Mouse (Mus musculus) brain, embryonic 14.5 days (tissue): ENCODE data around the gene Prr5. TPM values are rescaled to one million over a fixed set of nuclear protein-coding genes. Genes with fewer than 3 reads are reported as not detected.

Experiments used
- DNase-seq: peaks from one replicate; pipeline ENCODE4 v3.0.0-alpha.2; 2011; ENCODE audit warnings: low read depth
- CTCF ChIP-seq: fragments of 200-500 bp; IDR thresholded peaks from 2 replicates; pipeline ENCODE4 v1.5.1; 2012; ENCODE audit warnings: inconsistent platforms, mild to moderate bottlenecking, moderate library complexity, borderline replicate concordance; ENCODE audit not compliant: insufficient read depth, insufficient read length; ENCODE audit errors: extremely low read depth
- POLR2A ChIP-seq: fragments of 200-500 bp; IDR thresholded peaks from 2 replicates; pipeline ENCODE4 v1.6.1; 2012; ENCODE audit warnings: mild to moderate bottlenecking, inconsistent platforms, borderline replicate concordance; ENCODE audit not compliant: poor library complexity, insufficient read depth, insufficient read length, severe bottlenecking; ENCODE audit errors: extremely low read depth
- polyA plus RNA-seq: library from polyadenylated mRNA; depleted of rRNA; stranded (reverse); fragments of >200 nt; gene quantifications from 2 replicates; pipeline ENCODE4 v1.2.3, GENCODE M21; 2012; rRNA removed

Prr5 gene
- 14.2 and 20.9 TPM in 2 replicates for polyA plus RNA-seq

DNA sequence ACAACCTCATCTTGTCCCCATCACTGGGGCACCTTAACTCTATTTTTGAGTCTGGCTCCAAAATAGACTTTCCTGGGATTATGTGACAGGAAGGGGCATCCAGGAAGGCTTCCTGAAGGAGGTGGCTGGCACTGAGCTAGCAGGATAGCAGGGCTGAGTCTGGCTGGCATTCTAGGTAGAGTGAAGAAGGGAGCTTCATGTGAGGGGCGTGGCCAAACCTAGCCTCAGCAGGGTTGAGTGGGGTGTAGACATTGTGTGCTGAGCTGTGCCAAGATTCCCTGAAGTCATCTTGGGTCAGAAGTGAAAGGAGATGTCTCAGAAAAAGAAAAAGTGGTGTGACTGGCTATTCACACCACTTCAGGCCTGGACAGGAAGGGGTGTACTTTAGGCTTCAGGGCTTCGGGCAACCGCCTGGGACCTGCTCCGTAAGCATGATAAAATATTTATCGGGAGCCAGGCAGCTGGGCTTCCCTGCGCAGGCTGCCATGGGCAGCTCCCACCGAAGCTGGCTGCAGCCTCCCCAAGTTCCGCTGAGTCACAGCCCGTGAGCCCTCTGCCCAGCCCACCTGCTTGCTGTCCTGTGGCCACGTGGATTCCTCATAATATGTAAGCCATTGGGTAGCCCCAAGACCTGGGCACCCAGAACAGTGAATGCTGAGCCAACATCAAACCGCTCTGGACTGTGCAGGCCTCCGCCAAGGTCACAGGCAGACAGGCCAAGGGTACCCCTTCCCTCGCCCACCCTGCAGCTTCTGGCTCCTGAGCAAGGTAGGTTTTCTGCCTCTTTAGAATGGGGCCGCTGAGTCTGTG, at the start of gene Prr5:
Gene Prr5 (plus strand): TSS at position 683 of the 810 bp plus-strand sequence.
- DNase-seq: no peak
- TF ChIP-seq POLR2A (no peak), CTCF (no peak)

DNA sequence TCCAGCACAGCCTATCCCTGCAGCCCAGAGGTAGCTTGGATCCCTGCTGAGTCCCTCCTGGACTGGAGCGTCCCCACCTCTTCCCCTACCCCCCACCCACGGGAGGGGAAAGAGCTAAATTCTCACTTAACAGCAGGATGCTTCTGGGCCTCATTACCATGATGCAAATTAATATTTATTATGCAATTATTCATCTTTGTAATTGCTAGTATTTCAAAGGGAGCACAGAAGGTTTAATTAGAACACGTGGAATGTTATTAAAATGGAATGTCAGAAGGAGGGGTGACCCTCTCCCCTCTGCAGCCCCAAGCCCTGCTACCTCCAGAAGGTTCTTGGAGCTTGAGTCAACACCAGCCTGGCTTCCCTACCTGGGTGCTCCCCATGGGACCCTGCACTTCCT, 49.4 kb upstream of the Prr5 start:
- peak; percentile 53 for DNase-seq
- no peak for TF ChIP-seq CTCF
- TF ChIP-seq POLR2A: no peak

DNA sequence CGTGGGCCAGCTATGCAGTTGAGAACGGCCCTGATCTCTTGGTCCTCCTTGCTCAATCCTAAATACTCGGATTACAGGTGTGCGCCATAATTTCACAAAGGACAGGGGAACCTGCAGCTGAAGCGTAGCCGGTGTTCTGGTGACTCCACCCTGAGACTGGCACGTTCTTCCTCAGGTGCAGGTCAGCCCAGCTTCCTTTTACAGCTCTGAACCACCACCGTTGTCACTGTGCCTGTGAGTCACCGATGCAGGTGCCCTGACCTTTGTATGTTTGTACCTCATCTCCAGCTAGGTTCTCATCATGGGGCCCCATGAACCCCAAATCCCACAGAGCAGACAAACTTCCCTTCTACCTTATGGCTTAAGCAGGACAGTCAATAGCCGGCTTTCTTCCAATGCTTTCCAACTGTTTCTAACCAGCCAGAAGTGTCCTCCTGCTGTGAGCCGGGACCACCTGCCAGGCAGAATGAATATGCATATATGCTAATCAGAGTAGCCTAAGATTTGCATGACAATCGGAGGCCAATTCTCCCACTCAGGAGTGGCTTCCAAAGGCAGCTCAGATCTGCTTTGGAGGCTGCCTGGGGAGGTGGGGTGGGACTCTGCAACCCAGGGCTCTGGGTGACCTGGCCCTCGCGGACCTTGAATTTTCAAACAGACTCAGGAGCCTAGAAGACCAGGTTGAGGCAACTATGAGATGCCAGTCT, 47.5 kb upstream of the Prr5 start:
- peak; percentile 93 for DNase-seq
- TF ChIP-seq CTCF: no peak
- no peak for TF ChIP-seq POLR2A

DNA sequence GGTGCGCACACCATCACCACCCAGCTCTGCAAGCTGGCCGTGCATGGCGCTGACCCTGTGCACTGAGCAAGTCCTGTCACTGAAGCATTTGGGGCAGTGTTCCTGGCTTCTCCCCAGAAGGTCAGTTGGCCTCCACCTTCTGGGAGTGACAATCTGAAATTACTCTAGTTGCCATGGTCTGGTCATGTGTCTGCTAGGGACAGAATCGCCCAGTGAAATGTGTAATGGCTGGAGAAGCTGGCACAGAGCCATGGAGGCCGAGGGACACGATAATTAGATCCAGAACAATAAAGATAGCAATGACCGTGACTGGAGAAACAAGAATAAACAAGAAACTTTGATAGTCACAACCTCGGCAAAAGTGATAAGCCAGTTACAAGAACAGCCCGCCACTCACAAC, 44.5 kb upstream of the Prr5 start:
- TF ChIP-seq CTCF (no peak), POLR2A (no peak)
- no peak for DNase-seq

DNA sequence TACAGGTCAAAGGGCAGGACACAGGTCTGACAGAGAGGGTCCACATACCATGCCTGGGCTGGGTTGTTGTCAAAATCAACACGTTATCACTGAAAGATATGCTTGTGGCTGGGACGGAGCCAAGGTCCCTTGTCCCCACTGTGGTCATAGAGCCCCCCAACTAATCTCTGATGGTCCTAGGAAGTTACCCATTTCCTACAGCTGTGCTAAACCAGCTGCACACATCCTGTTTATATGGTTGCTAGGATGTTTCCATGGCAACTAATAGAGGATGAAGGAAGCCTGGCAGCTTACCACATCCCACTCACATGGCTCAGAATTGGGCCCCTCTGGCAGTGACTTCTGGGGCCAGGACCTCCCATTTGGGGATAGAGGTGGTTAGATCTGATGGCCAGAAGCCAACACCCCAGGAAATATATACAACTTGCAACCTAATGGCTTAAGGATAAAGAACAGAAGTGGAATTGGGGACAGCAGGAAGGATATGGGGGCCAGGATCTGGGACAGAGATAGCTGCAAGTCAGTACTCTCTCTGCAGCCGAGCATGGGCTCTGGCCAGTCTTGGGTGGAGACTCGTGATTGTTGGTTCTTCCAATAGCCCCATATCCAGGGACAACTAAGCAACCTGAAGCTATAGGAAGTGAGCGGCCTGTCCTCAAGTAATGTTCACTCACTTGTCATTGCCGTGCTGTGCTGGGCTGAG, 43.6 kb upstream of the Prr5 start:
- peak; percentile 85 for DNase-seq
- TF ChIP-seq POLR2A: no peak
- TF ChIP-seq CTCF: no peak

DNA sequence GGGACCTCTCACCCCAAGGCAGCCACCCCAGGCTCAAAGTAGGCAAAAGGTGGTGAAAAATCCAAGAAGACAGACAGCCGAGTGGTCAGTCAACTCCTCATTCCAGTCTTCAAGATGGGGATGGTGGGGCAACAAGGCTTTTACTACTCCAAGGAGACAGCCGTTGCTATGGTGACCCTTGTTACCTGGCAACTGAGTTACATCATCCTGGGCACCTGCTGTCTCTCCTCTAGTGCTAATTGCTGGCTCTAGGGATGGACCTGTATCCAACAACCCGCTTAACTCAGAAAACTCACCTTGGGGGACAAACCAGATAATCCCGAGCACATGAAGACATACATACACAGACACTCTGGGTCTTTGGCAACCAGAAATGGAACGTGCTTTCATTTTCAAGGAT, 42.1 kb upstream of the Prr5 start:
- DNase-seq: peak; percentile 90
- no peak for TF ChIP-seq CTCF
- TF ChIP-seq POLR2A: no peak

DNA sequence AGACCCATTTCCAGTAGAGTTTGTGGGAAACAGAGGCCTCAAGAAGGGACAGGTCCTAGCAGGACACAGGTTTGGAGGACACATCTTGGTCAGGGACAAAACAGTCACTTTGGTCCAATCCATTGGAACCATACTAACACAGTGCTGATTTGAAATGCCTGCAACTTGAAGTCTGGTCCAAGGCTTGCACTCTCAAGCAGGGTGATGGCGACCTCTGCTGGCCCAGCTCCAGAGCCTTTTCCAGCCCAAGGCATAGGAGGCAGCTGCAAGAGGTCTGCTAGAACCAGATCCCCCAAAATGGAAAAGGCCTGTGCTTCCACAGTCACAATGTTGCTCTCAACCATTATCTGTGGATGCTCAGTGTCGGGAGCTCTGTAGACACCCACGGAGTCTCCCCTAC, 39.7 kb upstream of the Prr5 start:
- TF ChIP-seq CTCF (peak; percentile 95), POLR2A (no peak)
- peak; percentile 93 for DNase-seq

DNA sequence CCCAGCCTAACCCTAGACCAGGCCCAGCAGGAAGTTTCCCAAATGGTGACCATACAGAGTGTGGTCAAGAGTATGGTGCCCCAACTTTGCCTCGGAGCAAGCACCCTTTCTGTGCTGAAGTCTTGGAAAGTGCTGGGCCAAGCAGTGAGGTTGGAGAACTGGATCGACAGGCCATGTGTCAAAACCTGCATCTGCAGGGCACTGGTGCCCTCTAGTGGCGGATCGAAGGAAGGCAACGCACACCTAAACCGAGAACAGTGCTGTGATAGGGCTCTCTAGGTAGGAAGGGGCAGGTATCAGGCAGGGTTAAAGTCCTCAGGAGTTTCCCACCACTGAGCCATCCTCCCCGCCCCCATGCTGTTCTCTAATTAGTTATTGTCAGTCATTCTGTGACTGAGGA, 37.9 kb upstream of the Prr5 start:
- TF ChIP-seq CTCF (peak; percentile 99), POLR2A (no peak)
- DNase-seq: peak; percentile 85

DNA sequence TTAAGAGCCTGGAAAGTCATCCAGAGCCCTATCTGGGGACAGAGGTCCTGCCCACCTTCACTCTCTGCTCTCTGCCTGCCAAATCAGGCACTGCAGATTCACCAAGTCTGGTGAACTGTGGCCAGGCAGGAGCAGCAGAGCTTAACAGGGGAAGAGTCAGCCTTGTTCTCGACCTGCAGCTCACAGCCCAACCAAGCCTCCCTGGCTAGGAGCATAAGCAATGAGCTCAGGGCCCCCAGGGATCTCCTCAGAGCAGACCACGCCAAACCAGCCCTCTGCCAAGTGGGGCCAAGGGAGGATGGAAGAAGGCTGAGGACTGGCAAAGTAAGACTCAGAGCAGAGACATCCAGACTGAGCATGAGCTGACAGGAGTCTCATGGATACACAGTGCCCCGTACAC, 35.1 kb upstream of the Prr5 start:
- no peak for DNase-seq
- TF ChIP-seq CTCF (no peak), POLR2A (no peak)

DNA sequence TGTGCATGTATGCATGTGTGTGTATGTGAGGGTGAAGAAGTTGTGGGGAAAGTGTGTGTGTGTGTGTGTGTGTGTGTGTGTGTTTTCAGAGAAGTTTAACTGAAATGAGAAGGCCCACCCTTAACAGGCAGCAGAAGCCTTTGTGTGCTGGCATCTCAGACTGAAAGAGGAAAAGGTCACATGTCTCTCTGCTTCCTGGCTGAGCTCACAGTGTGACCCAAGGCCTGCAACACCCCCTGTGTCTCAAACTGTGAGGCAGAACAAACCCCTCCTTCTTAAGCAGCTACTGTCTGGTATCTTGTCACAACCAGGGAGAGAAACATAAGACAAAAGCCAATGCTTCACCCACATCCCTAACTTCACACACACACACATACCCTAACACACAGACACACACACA, 31.0 kb upstream of the Prr5 start:
- TF ChIP-seq CTCF (no peak), POLR2A (no peak)
- no peak for DNase-seq

DNA sequence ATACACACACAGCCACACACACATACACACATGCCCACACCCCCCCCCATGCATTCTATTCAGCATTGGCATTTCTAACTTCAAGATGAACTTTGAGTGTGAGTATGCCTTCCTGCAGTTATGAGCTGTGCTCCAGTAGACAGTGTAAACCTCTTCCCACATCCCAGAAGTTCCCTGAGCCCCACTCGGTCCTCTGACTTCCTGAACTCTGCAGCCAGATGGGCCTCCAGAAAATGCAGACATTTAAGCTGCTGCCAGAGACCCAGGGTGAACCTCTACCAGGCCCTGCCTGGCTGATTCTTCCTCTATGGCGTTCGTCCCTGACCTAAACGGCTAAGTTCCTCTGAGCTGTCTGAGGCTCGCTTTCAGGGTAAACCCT, 30.4 kb upstream of the Prr5 start:
- DNase-seq: no peak
- no peak for TF ChIP-seq CTCF
- TF ChIP-seq POLR2A: no peak
